Mouse (Mus musculus) urinary bladder, postnatal 25 days (tissue): ENCODE results near the gene Baiap2l2.

Experiments
- DNase-seq: peaks from one replicate; pipeline ENCODE4 v3.0.0; 2022; ENCODE audit warnings: low spot score

Gene Baiap2l2

DNA sequence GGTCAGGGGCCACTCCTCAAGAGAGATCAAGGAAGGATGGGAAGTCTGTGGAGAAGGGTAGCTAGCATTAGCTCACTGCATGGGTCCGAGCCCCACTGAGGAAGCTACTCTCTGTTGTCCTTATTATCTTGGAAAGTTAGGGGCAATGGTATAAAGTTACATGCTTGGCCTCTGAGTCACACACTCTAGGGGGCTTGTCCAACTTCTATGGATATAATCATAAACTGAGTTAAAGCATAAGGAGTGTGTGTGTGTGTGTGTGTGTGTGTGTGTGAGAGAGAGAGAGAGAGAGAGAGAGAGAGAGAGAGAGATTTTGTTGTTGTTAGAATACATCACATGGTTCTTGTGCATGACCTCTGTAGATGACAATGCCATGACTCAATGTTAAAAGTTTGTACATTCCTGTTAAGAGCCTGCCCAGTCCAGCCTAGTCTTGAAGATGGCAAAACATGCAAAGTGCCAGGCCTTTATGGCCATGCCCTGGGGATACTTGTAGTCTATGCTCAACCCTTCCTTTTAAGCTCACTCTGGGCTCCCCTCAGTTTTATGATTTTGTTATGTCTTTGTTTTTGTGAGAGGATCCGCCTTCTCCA, 14.3 kb upstream of the Baiap2l2 start:
- no peak for DNase-seq

DNA sequence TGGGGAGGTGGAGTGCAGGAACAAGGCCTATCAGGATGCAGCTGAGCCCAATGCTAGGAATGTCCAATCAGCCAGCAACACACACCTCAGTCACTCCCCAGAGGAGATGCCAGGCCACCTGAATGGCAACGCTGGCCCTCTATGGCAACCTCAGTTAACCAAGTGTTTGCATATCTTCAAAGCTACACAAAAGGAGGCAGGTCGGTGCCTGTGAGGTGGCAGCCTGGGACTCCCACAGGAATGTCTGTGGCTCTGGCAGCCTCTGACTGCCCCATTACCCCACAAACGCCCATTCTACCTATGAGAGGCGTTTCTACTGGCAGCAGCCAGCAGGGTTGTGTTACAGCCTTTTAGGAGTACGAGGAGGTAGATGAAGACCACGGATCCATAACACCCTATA, 13.2 kb upstream of the Baiap2l2 start:
- DNase-seq: no peak

DNA sequence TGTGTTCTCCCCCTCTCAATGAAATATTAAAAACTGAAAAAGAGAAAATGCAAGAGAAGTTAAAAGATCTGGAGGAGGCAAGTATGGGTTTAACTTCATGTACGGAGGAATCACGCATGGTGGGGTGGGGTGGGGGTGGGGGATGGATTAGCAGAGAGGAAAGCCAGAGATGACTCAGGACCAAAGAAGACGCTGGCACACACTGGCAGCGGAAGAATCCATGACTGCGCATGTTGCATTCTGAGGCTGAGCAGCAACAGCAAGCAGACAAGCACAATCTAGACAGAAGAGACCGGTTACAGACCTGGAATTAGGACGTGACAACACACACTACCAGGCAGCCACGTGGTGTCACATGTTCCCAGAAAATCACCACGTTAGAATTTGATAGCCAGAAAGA, 7.4 kb upstream of the Baiap2l2 start:
- no peak for DNase-seq

DNA sequence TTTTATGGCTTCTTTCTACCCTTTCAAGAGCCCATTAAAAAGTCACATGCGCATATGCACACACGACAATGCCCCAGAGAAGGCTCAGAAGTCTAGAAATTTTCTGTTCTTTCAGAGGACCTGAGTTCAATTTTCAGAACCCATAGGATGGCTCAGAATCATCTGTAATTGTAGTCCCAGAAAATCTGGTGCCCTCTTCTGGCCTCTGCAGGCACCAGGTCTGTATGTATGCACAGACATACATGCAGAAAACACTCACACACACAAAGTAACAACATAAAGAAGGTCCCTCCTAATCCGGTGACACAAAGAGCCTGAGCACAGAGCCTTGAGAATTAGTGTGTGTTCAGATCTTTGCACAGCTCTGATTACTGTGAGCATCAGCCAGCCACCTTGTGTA, 5.0 kb upstream of the Baiap2l2 start:
- no peak for DNase-seq

DNA sequence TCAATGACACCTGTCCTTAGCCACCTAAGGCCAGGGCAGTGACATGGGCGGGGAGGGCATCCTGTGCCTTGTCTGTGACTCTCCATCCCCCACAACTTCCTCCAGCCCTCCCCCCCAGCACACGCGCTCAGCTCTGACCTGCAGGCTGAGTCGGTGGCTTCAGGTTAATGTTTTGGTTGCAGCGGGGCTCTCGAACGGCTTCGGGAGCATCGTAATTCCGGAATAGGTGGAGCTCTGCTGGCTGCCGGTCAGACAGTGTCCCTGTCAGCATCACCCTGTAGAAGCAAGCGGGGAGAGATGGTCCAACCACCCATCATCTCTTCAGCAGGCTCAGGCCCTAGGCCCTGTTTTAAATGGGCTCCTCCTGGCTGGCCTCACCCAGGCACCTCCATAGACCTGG, 4.1 kb upstream of the Baiap2l2 start:
- DNase-seq: no peak

DNA sequence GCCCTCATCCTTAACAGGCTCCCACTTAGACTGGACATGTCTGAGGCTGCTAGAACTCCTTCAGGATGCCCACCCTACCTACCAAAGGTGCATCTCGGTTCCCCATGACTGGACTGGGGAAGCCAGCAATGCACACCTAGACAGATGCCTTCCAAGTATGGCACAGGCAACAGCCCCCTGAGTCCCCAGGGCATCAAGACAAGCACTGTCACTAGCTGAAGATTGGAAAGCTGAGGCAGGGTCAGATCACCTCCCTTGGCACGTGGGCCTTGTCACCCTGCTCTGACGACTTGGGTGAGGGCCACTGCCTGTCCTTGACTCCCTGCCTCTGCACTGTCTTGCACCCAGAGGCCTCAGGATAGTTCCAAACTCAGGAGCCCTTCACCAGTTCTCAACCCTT, 3.0 kb upstream of the Baiap2l2 start:
- no peak for DNase-seq

DNA sequence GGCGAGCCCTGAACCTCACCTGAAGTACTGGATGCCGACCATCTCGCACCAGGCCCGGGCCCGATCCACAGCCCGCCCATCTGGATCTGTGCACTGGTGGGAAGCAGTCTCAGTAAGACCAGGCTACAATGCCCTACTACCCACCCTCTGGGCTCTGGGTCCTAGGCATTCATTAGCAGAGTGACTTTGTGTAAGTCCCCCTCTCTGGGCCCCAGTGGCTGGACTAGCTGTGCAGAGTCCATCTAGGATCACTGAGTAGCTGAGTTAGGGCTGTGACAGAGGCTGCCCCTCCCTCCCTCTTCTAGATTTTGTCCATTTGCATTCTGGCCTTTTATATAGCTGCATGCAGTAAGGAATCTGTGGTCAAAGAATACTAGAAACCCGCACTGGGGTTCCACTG, 1.8 kb upstream of the Baiap2l2 start:
- no peak for DNase-seq

DNA sequence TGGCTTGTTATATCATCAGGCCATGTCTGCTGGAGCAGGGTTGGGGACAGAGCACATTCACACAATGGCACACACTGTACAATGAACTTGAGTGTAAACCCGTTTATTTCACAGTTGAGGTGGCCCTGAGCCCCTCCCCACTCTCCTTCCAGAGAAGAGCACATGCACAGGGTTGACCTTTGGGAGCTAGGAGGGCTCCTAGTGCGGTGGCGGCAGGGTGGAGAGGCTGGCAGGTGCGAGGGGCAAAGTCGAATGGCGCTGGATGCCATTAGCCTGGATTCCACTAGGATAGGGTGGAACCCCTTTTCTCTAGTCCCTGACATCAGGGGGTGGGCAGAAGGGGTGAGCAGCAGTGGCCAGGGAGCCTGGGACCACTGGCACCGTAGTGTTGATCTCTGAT, 804 bp upstream of the Baiap2l2 start:
- DNase-seq: no peak

DNA sequence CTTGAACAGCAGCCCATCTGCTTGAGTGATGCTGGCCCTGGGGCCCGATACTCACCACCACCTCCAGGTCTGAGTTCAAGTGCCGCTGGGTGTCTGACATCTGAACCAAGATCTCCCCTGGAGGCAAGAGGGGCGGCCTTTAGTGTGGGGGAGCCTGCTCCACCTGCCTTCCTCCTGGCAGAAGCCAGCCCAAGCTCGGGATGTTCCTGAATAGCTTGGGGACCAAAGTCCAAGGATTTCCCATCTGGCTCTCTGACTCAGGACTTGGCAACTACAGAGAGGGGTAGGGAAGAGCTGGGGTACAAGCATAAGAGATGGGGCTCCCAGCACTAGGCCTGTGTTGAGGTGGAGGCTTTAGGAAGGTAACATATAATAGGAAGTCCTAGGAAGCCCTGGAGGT, 2.0 kb downstream of the Baiap2l2 start:
- DNase-seq: no peak

DNA sequence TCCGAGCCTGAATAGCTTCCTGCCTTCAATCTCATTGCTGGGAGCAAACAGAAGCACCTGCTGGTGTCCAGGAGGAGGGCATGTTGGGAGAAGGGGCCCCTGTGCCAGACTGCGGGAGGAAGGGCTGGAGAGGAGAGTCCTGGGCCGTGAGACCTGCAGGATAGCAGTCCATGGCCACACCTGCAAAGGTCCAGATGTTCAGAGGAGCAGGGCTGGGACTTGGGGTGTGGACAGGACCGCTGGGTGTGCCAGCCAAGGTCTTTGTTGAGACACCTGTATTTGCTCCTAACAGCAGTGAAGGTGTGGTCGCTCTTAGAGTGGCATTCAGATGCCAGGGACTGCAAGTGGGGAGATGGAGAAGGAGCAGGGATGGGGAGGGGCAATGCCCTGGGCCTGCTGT, 2.9 kb downstream of the Baiap2l2 start:
- no peak for DNase-seq

DNA sequence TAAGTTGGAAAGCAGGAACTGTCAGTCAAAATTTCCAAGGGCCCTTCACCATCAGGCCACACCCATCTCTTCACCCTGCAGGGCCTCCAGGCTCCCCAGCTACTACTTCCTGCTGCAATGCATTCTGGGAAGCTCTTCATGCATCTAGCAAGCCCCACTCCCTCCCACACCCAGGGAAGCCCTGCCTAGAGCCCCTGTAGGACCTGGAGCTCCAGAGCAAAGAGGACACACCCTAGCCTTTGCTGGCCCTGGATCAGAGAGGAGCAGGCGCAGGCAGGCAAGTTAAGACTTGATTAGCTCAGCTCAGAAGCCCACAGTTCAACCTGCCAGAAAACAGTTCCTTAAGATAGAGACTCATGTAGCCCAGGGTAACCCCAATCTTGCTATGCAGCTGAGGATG, 3.9 kb downstream of the Baiap2l2 start:
- DNase-seq: no peak

DNA sequence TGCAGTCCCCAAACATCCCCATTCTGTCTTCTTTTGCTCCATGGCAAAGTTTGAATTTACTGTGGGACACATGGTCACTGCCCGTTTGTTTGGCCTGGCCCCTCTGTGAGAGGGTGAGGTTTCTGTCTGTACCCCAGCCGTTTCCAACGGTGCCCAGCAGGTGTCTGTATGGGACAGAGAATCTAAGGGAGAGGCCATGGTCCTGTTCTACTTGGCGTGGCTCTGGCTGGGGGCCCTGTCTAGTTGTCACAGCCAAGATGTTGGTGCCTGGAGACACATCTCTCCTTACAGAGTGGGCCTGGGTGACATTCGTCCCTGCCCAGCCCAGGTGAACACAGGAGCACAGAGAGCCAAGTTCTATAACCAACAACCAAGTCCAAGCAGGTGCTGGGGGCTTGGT, 4.5 kb downstream of the Baiap2l2 start:
- DNase-seq: no peak

DNA sequence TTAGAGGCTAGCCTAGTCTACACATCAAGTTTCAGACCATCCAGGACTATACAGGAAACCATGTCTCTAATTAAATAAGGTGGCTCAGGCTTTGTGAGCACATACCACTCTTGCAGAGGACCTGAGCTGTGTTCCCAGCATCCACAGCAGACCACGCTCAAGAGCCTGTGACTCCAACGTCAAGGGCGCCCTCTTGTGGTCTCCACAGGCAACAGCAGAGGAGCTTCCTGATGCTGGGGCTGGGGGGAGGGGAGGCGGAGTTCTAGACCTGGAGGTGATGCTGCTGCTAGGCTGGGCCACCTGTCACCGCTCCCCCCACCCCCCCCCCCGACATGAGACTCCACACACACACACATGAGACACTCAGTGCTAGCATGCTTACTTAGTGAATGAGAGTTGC, 5.1 kb downstream of the Baiap2l2 start:
- DNase-seq: no peak

DNA sequence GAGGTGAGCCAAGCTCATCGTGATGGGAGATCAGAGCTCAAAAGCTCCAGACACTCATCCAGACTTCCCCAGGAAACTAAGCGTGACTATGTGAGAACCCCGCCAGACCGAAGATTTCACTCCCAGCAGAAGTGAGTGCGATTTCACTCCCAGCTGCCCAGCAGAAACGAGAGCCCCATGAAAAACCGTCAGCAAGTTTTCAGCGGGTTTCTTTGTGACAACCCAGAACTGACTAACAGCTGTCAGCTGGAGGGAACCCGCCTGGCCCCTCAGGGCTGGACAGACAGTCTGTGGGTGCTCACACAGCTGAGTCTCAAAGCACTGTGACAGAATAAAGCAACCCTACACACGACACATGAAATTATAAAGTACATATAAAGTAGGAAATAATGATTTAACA, 7.6 kb downstream of the Baiap2l2 start:
- DNase-seq: no peak

DNA sequence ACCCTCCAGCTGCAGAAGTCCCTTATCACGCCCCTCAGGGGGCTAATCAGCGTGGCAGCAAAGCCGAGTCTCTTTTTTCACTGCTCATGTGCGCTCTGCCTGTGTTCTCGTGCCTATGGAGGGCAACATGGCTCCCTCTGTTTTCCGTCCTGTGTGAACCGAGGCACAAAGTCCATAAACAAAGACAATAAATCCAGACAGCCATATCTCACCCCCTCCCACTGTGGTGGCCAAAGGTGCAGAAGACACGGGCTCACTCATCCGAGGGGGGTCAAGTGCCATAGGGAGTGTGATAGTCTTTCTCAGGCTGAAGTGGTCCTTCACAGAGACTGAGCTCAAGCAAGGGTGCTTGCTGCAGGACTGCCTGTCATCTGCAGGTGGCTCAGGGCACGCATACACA, 12.3 kb downstream of the Baiap2l2 start:
- no peak for DNase-seq

DNA sequence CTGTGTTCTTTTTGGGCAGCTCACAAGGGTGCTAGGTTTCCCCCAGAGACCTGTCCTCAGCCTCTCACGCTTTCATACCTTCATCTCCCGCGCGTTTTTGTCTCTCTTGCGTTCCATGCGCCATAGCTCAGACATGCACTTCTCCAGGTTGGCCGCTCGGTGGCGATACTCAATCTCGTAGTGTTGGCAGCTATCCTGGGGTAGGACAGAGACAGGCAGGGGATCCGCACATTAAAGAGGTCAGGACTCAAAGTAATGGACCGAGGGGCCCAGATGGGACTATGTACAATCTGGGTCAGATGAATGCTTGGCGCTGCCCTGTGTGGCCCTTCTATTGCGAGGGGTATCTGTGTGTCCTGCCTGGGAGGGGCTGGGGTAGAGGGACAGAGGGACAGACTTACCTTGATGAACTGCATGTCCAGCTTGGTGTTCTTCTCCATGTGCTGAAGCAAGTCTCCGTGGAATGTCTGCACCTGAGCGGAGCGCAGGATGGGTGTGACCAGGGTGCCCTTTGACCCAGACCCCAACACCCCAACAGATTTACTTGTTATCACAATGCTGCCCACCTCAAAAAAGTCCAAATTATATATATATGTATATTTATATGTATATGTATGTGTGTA, 14.1 kb downstream of the Baiap2l2 start:
- peak; percentile 55 for DNase-seq

DNA sequence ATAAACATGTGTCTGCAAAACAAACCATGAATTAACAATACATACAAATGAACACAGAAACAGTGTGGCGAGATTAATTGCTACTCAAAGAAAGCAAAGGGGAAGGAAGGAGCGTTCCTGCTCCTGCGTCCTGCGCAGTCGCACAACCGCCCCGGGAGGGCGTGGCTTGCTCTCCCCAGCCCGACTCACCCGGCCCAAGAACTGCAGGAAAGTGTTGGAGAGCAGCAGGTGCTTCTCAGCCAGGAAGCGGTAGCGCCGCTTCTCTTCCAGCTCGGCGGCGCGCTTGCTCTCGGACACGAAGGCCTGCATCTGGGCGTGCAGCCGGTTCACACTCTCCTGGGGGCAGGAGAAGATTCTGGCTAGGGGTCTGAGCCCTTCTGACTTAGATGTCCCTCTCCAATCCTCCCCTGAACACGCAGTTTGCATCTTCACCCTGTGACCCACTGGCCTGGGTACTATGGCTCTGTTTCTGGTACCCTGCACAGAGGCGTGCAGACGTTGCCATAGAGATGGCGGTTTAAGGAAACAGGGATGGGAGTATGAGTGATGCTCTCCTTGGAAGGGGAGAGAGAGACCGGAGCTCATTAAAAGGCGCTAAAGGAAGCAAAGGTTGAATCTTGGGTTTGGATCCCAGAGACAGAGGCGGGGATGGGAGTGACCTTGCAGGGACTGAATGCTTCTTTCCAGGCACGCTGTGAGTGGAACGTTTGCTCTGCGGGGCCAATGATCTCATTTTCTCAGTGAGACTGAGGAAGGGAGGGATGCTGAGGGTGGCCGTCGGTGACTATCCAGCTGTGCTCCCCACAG, 14.8 kb downstream of the Baiap2l2 start:
- DNase-seq: peak; percentile 68

DNA sequence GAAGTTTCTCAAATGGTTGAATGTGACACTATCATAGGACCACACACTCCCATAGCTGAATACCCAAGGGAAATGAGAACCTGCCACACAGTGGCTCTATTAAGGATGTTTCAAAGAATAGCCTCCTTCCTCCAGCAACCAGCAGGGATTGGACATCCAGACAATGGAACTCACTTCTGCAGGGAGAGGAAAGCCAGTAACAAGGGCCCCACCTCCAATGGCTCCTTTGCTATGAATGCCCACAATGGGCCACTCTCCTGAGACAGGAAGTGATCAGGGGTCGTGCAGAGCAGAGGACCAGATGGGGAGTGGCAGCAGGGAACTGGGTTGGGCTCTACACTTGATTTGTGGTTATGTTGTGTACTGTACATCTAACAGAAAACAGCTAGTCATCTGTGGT, 16.8 kb downstream of the Baiap2l2 start:
- DNase-seq: no peak

DNA sequence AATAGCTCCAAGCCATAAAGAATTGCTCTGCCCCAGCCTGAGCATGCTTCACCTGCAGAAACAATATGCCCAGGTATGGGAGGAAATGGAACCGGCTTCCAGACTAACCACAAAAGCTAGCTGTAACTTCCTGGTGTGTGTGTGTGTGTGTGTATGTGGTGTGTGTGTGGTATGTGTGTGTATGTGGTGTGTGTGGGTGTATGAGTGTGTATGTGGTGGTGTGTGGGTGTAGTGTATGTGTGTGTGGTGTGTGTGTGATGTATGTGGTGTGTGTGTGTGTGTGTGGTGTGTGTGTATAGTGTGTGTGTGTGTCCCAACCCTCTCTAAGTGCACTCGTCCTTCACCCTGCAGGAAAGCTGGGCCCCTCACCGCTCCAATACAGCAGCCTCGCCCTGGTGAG, 20.0 kb downstream of the Baiap2l2 start:
- DNase-seq: no peak

DNA sequence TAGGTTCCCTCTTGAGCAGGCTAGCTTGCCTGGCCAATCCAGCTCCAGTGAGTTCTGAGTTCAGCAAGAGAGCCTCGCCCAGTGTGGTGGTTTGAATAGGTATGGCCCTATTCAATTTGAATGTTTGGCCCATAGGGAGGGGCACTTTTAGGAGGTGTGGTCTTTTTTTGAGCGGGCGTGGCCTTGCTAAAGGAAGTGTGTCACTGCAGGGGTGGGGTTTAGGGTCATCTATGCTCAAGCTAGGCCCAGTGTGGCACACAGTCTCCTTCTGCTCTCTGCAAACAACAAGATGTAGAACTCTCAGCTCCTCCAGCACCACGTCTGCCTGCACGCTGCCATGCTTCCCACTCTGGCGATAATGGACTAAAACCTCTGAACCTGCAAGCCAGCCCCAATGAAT, 21.6 kb downstream of the Baiap2l2 start:
- no peak for DNase-seq

DNA sequence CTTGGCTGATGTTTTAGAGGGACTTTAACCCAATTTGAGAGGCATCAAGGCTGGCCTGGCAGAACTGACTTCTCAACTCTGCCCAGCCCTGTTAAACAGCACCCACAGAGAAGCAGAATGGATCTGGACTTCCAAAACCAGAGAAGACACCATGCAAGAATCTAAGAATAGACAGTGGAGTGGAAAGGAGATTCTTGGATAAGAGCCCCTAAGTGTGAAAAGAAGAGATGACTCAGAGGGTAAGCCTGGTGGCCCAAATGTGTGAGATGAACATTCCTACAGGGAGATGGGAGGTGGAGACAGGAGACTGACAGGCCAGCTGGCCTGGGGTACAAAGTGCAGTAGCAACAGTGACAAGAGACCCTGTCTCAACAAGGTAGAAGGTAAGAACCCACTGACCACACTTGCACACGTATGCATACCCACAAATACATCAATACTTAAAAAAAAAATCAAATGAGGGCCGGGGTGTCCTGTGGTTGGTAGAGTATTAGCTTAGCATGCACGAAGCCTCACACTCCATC, 22.5 kb downstream of the Baiap2l2 start:
- no peak for DNase-seq

DNA sequence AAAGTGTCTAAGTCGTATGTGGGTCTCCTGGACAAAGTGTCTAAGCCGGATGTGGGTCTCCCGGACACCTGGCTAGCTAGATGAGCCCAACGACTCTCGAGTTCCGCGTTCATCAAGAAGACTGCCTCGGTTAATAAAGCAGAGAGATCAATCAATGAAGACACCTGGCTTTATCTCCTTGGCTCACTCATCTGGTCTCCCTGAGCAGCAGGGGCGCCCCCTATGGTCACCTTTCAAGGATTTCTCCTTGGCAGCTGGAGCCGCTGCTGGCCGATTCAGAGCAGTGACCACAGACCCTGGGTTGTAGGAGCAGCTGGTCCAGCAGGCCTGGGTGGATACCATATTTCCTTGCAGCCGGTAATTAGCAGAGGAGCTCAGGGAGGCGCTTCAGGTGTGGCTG, 23.0 kb downstream of the Baiap2l2 start:
- DNase-seq: no peak

DNA sequence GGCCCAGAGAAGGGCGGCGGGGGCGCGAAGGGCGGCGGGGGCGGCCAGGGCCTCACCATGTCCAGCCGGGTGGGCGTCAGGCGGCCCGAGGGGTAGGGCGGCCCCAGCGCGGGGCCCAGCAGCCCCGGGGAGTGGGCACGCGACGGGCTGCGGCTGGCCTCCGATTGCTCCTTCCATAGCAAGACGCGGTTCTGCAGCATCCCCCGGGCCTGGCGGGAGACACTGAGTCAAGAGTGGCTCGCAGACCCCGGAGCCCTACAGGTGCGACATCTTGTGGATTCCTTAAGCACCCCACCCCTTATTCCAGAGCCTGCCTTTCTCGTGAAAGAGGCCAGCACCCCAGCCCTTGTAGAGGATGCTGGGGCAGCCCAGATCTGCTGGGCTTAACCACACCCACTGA, 23.6 kb downstream of the Baiap2l2 start:
- DNase-seq: no peak
